Mouse (Mus musculus) forebrain, embryonic 15.5 days (tissue): ENCODE data around the gene Wars. TPM values are rescaled to one million over a fixed set of nuclear protein-coding genes. Genes with fewer than 3 reads are reported as not detected.

Source experiments
- ATAC-seq: fragments of 200-750 bp; cut with Nextera tagmentation; replicated peaks from 2 replicates; pipeline ENCODE4 v1.8.0; 2017; ENCODE audit warnings: mild to moderate bottlenecking, moderate TSS enrichment, moderate library complexity
- H3K27ac ChIP-seq: fragments of 300-500 bp; sonication (generic); replicated peaks from 2 replicates; pipeline ENCODE4 v1.5.1; 2015; ENCODE audit warnings: mild to moderate bottlenecking, inconsistent platforms
- H3K27me3 ChIP-seq: fragments of 300-500 bp; sonication (generic); 2 replicates; pipeline ENCODE4 v1.6.1; 2015; ENCODE audit warnings: inconsistent platforms
- H3K36me3 ChIP-seq: fragments of 300-500 bp; sonication (generic); 2 replicates; pipeline ENCODE4 v1.6.1; 2015; ENCODE audit warnings: mild to moderate bottlenecking, inconsistent platforms
- H3K4me1 ChIP-seq: fragments of 300-500 bp; sonication (generic); 2 replicates; pipeline ENCODE4 v1.6.1; 2015; ENCODE audit warnings: inconsistent platforms
- H3K4me2 ChIP-seq: fragments of 300-500 bp; sonication (generic); replicated peaks from 2 replicates; pipeline ENCODE4 v1.6.1; 2015; ENCODE audit warnings: mild to moderate bottlenecking, inconsistent platforms
- H3K4me3 ChIP-seq: fragments of 300-500 bp; sonication (generic); 2 replicates; pipeline ENCODE4 v1.5.1; 2015; ENCODE audit warnings: mild to moderate bottlenecking, inconsistent platforms
- H3K9ac ChIP-seq: fragments of 300-500 bp; sonication (generic); replicated peaks from 2 replicates; pipeline ENCODE4 v1.6.1; 2015; ENCODE audit warnings: mild to moderate bottlenecking, inconsistent platforms
- H3K9me3 ChIP-seq: fragments of 300-500 bp; sonication (generic); 2 replicates; pipeline ENCODE4 v1.6.1; 2016; ENCODE audit warnings: inconsistent platforms
- WGBS: fragments of 180-500 bp; shearing (Covaris S2); methylation state at CpG from one replicate; pipeline ENCODE4 v1.1.7; 2015; ENCODE audit warnings: mixed read lengths; 5-methylcytosine and 5-hydroxymethylcytosine counted together
- polyA plus RNA-seq: library from polyadenylated mRNA; unstranded; fragments of >200 nt; fragmentation: Nextera tagmentation; extraction: Ambion mirVana; gene quantifications from 2 replicates; pipeline ENCODE4 v1.2.1, GENCODE M21; 2015

The Wars gene
- polyA plus RNA-seq, 1 experiment from 2014 or later: 104 TPM

GRCm38 (mm10) chr12:108905620-108906302 is 11.8 kb upstream of the Wars start:
- H3K9ac ChIP-seq: no peak overlapping the region
- peaks cover 29% of the 10 kb centered on the region for H3K4me1 ChIP-seq
- H3K27ac ChIP-seq: peak overlapping the region; percentile 49
- WGBS: 25% methylated on average over 14 of the region's 14 CpGs
- H3K27me3 ChIP-seq: no peaks in the 10 kb centered on the region
- no peaks in the 10 kb centered on the region for H3K36me3 ChIP-seq
- no peak overlapping the region for H3K4me3 ChIP-seq
- H3K9me3 ChIP-seq: no peaks in the 10 kb centered on the region
- no peak for ATAC-seq
- H3K4me2 ChIP-seq: no peak overlapping the region

DNA sequence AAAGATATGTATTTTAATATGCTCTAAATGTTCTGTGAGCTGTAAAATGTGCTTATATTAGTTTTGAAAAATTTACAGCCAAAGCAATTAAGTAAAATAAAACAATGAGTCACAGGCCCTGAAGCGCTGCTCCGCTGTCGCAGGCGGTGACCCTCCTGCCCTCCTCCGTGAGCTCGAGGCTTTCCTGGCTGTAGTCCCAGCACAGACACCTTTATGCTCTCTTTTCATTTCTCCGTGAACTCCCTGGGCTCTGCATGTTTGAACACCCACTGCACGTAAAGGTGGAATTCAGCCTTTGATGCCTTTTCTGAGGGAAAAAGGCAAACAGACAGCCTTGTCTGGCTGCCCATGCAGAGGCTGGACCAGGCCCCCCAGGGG is 10.3 kb upstream of the Wars start:
- ATAC-seq: no peak
- H3K4me1 ChIP-seq: peaks cover 29% of the 10 kb centered on the region

DNA sequence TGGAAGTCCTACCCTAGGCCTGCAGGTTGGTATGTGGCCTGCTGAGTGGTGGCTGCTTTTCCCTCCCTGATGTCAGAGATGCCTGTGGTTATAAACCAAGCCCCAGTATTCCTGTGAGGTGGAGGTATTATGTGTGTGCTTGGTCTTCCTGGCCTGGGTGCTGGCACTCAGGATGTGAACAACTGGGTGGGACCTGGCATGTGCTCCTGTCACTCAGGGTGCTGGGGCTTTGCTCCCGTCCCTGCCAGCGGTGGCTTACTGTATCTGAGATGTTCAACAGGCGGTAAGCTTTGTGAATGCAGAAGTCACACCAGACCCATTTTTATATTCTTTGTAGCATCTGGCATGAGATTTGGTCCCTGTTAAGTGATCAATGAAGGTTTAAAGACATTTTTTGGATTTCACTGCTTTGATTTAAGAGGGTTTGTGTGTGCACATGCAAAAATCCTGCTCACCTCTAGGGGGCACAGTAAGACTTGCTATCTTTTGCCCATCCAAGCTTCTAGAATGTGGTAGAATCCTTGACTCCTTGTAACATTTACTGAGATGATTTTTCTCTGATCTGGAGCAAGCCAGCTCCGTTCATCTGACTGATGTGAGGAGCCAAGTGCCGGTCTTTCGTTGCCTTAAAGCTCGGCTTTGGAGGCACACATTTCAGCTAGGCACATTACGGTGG is 9.8 kb upstream of the Wars start:
- Histone ChIP-seq H3K4me3 (no peak overlapping the region), H3K27me3 (no peaks in the 10 kb centered on the region), H3K27ac (no peak overlapping the region), H3K4me2 (no peak overlapping the region), H3K36me3 (no peaks in the 10 kb centered on the region), H3K4me1 (peaks cover 29% of the 10 kb centered on the region), H3K9ac (no peak overlapping the region), H3K9me3 (no peaks in the 10 kb centered on the region)
- 0 out of 2 replicates have a peak, but pooled peaks have one; percentile 35 for ATAC-seq
- WGBS: 65% methylated on average over 8 of the region's 8 CpGs

More for the DNA sequence above, 10.3 kb upstream of the Wars start:
- no peaks in the 10 kb centered on the region for H3K27me3 ChIP-seq
- no peak overlapping the region for H3K4me3 ChIP-seq
- H3K9ac ChIP-seq: no peak overlapping the region
- no peak overlapping the region for H3K4me2 ChIP-seq
- H3K27ac ChIP-seq: no peak overlapping the region
- H3K36me3 ChIP-seq: no peaks in the 10 kb centered on the region
- 34% methylated on average over 8 of the region's 8 CpGs for WGBS
- no peaks in the 10 kb centered on the region for H3K9me3 ChIP-seq

DNA sequence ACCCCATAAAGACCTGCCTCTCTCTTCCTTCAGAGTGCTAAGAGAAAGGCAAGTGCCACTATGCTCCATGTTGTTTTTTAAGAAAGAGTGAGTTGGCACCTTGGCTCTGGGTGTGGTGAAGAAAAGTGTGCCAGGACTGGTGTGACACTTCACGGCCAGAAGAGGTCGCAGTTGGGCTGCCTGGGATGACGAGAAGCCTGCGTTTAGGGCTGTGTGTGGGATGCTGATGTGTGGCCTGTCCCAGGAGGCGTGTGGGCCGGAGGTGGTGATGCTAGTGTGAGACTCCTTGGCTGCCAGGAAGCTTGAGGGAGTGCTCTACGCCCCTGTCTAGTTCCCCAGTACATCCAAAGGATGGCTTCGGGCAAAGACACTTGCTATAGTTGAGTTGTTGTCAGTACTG is 9.0 kb upstream of the Wars start:
- Histone ChIP-seq H3K9ac (no peak overlapping the region), H3K4me2 (no peak overlapping the region), H3K27me3 (no peaks in the 10 kb centered on the region), H3K4me1 (peaks cover 29% of the 10 kb centered on the region), H3K4me3 (no peak overlapping the region), H3K36me3 (no peaks in the 10 kb centered on the region), H3K27ac (no peak overlapping the region), H3K9me3 (no peaks in the 10 kb centered on the region)
- ATAC-seq: peak; percentile 33; the same call in 1 of the 2 replicates
- 16% methylated on average over 8 of the region's 8 CpGs for WGBS

DNA sequence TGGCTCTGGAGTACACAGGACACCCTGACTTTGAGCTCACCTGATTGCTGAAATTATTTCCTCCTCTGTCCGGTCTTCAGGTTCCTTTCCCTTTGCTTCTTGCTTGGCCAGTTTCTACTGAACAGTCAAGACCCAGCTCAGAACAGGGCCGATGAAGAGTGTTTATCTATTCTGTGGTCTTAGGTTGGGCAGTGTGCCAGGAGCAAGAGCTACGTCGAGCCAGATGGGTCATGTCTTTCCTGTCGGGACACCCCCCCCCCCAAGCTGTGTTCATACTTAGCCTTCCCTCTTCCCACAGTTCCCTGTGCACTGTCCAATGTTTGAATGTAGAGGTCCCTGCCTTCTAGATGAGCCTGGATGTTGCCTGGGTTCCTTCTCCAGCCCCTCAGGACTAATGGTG is 7.4 kb upstream of the Wars start:
- H3K9me3 ChIP-seq: no peaks in the 10 kb centered on the region
- ATAC-seq: no peak
- H3K4me3 ChIP-seq: no peak overlapping the region
- no peak overlapping the region for H3K9ac ChIP-seq
- peaks cover 22% of the 10 kb centered on the region for H3K4me1 ChIP-seq
- WGBS: 71% methylated on average over 5 of the region's 5 CpGs
- H3K4me2 ChIP-seq: no peak overlapping the region
- no peak overlapping the region for H3K27ac ChIP-seq
- H3K36me3 ChIP-seq: no peaks in the 10 kb centered on the region
- H3K27me3 ChIP-seq: no peaks in the 10 kb centered on the region

DNA sequence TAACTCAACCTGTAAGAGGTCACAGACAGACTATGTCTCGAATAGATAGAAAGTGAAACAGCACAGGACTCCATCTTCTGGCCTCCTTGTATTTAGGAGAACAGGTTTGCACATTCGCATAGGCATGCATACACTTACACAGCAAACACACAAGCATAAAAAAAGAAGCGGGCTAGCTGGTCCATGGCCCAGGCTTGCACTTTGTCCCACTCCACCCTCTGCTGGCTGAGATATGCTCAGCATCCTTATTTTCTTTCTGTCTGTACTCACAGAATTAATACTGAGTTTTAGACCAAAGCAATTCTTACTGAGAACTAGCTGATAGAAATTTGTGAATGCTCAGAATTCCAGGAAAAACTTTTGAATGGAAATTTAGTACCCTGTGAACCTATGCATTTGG is 2.0 kb upstream of the Wars start:
- no peaks in the 10 kb centered on the region for H3K9me3 ChIP-seq
- H3K4me2 ChIP-seq: no peak overlapping the region
- no peaks in the 10 kb centered on the region for H3K36me3 ChIP-seq
- H3K4me3 ChIP-seq: no peak overlapping the region
- H3K9ac ChIP-seq: no peak overlapping the region
- no peak for ATAC-seq
- WGBS: 71% methylated on average over 3 of the region's 3 CpGs
- H3K27me3 ChIP-seq: no peaks in the 10 kb centered on the region
- peaks cover 23% of the 10 kb centered on the region for H3K4me1 ChIP-seq
- no peak overlapping the region for H3K27ac ChIP-seq

GRCm38 (mm10) chr12:108894432-108894816 is 450 bp upstream of the Wars start:
- Histone ChIP-seq H3K4me3 (peak overlapping the region; percentile 93), H3K4me2 (peak overlapping the region; percentile 88)

GRCm38 (mm10) chr12:108892989-108893714 is 822 bp downstream of the Wars start, which contains the start of gene Wdr25:
Wdr25 (plus strand) TSS chr12:108893631.
- Histone ChIP-seq H3K4me2 (peak within 1 kb of the TSS; percentile 88), H3K4me1 (peaks cover 23% of the 10 kb centered on the region), H3K36me3 (peaks cover 14% of the 10 kb centered on the region; the same call in 1 of the 2 replicates), H3K9ac (peak within 1 kb of the TSS; percentile 73), H3K27me3 (no peaks in the 10 kb centered on the region), H3K9me3 (no peaks in the 10 kb centered on the region), H3K27ac (peak within 1 kb of the TSS; percentile 32; the same call in 1 of the 2 replicates), H3K4me3 (peak within 1 kb of the TSS; percentile 93)
- 21% methylated on average over 12 of the region's 12 CpGs for WGBS
- ATAC-seq: no peak

More at GRCm38 (mm10) chr12:108894432-108894816, 450 bp upstream of the Wars start:
- peak overlapping the region; percentile 73 for H3K9ac ChIP-seq
- H3K36me3 ChIP-seq: peaks cover 7% of the 10 kb centered on the region; the same call in 1 of the 2 replicates
- 1% methylated on average over 7 of the region's 7 CpGs for WGBS
- peaks cover 23% of the 10 kb centered on the region for H3K4me1 ChIP-seq
- peak overlapping the region; percentile 32; the same call in 1 of the 2 replicates for H3K27ac ChIP-seq
- peak; percentile 44 for ATAC-seq
- H3K27me3 ChIP-seq: no peaks in the 10 kb centered on the region
- no peaks in the 10 kb centered on the region for H3K9me3 ChIP-seq

DNA sequence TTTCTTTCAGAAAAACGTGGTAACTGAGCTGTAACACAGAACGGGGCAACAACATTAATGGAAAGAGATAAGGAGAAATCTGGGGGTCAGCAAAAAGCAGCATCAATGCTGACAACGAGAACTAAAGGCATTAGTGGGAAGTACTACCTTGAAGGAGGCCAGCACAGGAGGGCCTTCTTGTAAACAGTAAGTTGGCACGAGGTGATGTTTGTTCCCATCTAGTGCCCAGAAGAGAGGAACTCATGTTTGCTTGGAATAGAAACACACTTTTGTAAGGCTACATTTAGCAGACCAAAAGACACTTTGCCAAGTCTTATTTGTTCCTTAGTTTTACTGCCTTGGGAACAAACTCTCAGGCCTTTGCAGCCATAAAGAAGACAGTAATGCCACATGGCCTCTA is 5.3 kb downstream of the Wars start:
- WGBS: 71% methylated on average over 4 of the region's 4 CpGs
- Histone ChIP-seq H3K27ac (no peak overlapping the region), H3K4me2 (no peak overlapping the region), H3K4me1 (peaks cover 14% of the 10 kb centered on the region), H3K27me3 (no peaks in the 10 kb centered on the region), H3K4me3 (no peak overlapping the region), H3K36me3 (peaks cover 58% of the 10 kb centered on the region), H3K9ac (no peak overlapping the region), H3K9me3 (no peaks in the 10 kb centered on the region)
- no peak for ATAC-seq

DNA sequence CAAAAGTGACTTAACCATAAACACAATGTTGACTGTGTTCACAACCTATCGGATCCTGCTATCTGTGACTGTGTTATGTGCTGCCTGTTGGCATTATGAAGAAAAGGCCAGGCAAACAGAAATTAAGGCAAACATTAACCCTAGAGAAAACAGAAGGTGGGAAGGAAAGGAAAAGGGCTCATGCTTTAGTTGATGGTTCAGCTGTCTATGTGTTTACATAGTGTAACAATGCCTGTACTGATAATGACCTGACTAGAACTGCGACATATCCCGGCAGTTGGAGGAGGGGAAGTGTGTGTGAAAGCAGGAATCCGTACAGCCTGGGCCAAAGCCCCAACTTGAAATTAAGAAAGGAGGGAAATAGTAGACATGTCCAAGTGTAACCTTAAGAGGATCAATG is 6.9 kb downstream of the Wars start:
- Histone ChIP-seq H3K4me1 (peaks cover under 1% of the 10 kb centered on the region; the same call in 1 of the 2 replicates), H3K4me3 (no peak overlapping the region), H3K36me3 (peaks cover 72% of the 10 kb centered on the region), H3K4me2 (no peak overlapping the region), H3K27me3 (no peaks in the 10 kb centered on the region), H3K9me3 (no peaks in the 10 kb centered on the region), H3K27ac (no peak overlapping the region), H3K9ac (no peak overlapping the region)
- 90% methylated on average over 4 of the region's 4 CpGs for WGBS
- no peak for ATAC-seq

GRCm38 (mm10) chr12:108885906-108886305 is 8.1 kb downstream of the Wars start:
- 91% methylated on average over 1 of the region's 1 CpGs for WGBS
- H3K27ac ChIP-seq: no peak overlapping the region
- H3K36me3 ChIP-seq: peaks cover 74% of the 10 kb centered on the region
- no peak overlapping the region for H3K9ac ChIP-seq
- H3K27me3 ChIP-seq: no peaks in the 10 kb centered on the region
- ATAC-seq: no peak
- H3K4me2 ChIP-seq: no peak overlapping the region
- no peak overlapping the region for H3K4me3 ChIP-seq
- H3K4me1 ChIP-seq: no peaks in the 10 kb centered on the region
- no peaks in the 10 kb centered on the region for H3K9me3 ChIP-seq

GRCm38 (mm10) chr12:108882776-108883175 is 11.2 kb downstream of the Wars start:
- Histone ChIP-seq H3K27me3 (no peaks in the 10 kb centered on the region), H3K9ac (no peak overlapping the region), H3K4me3 (no peak overlapping the region), H3K4me2 (no peak overlapping the region), H3K36me3 (peaks cover 72% of the 10 kb centered on the region), H3K27ac (no peak overlapping the region), H3K9me3 (no peaks in the 10 kb centered on the region), H3K4me1 (no peaks in the 10 kb centered on the region)
- WGBS: 94% methylated on average over 8 of the region's 8 CpGs
- ATAC-seq: no peak
